Mouse (Mus musculus) testis, postnatal 10 days (tissue): Measurements from ENCODE around the gene Gpt2.

Experiments used
- DNase-seq: peaks from one replicate; pipeline ENCODE4 v3.0.0; 2021; ENCODE audit warnings: low spot score

The Gpt2 gene

GRCm38 (mm10) chr8:85487906-85488620 lies 4.3 kb upstream of the Gpt2 start:
- DNase-seq = no peak

- no peak for DNase-seq
These were observed 3.7 kb upstream of the Gpt2 start for GRCm38 (mm10) chr8:85488631-85489030.

DNA sequence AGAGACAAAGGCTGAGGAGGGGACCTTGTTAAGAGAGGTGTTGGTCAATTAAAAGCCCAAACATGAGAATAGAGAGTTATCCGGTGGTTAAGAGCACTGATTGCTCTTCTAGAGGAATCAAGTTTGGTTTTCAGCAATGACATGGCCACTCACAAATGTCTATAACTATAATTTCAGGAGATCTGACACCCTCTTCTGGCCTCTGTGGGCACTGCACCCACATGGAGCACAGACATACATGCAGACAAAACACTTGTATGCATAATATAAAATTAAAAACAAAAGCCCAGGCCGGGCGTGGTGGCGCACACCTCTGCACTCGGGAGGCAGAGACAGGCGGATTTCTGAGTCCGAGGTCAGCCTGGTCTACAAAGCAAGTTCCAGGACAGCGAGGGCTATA lies 2.8 kb upstream of the Gpt2 start:
- peak; percentile 46 for DNase-seq

- peak; percentile 61 for DNase-seq
These were observed 860 bp downstream of the Gpt2 start for GRCm38 (mm10) chr8:85492940-85493931.

GRCm38 (mm10) chr8:85496125-85496524 lies 3.7 kb downstream of the Gpt2 start:
- DNase-seq = no peak

DNA sequence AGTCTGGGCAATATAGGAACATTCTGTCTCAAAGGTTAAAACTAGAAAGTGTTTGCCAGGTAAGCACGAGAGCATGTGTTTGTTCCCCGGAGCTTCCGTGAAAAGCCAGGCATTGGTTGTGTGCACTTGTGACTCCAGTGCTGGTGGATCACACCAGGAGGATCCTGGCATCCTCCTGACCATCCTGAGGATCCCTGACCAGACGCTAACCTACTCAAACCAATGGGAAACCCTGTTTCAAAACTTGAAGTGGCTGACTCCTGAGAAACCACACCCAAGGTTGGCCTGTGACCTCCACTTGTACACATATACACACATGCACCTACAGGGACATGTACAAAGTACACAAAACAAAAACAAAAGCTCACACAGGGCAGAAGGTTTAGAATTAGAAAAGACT lies 4.4 kb downstream of the Gpt2 start:
- no peak for DNase-seq

GRCm38 (mm10) chr8:85498577-85498976 lies 6.2 kb downstream of the Gpt2 start:
- no peak for DNase-seq

DNA sequence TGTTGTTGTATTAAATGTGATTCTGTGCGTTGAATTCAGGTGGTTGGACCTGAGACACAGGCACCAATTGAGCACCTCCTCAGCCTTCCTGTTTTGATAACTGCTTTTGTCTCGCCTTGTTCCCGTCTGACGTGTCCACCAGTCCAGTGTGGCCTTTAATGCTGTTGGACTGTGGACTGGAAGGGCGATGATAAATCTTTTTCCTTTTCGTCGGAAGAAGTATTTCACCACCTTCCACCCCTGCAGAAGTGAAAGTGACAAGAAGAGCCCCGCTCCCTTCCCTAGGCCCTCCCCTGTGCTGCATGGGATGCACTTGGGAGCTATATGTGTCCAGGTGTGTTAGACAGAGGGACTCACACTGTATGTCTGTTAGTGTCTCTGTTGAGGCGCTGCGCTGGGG lies 8.1 kb downstream of the Gpt2 start:
- no peak for DNase-seq

DNA sequence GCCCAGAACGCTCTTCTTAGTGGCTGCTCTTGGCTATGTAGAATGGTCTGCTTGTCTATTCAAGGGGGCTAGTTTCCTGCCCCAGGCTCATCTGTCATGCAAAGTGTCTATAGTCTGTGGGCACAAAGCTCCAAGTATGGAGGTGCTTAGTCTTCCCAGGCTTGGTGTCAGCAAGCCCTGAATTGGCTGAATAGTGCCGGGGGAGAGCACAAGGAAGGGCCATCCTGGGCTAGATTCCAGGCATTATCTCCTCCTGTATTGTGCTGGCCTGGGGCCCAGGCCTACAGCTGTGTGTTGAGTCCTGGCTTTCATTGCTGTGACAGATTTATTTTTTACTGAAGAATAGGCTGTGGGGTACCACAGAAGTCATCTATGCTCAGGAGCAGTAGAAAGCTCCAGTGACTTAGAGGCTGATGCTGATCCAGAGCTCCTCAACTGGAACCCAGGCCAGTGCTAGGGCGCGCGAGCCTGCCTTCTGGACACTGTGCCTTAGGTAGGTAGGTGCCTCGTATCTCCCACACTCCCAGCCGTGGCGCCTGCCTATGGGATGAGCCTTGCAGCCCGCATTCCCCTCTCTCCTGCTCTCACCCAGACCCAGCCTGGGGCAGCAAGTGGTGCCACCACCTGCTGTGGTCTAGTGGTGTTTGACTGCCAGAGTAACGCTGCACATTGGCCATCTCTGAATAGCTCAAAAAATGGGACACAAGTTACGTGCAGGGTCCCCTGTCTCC lies 8.7 kb downstream of the Gpt2 start:
- no peak for DNase-seq

DNA sequence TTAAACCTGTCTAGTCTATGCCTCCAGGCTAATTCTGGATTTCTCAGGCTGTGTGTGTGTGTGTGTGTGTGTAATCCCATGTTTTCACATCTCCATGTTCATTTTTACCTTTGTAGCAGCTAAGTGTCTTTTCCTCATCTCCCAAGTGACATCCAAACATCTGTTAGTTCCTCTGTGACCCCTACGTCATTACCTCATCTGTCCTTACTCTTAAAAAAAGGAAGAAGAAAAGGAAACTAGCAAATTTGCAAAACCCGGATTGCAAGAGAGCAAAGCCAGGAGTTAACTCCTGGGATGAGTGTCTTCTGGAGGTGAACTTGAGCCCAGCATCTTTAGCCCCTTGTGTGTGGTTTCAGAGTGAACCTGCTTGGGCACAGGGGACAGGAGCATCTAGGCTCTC lies 10.0 kb downstream of the Gpt2 start:
- no peak for DNase-seq

DNA sequence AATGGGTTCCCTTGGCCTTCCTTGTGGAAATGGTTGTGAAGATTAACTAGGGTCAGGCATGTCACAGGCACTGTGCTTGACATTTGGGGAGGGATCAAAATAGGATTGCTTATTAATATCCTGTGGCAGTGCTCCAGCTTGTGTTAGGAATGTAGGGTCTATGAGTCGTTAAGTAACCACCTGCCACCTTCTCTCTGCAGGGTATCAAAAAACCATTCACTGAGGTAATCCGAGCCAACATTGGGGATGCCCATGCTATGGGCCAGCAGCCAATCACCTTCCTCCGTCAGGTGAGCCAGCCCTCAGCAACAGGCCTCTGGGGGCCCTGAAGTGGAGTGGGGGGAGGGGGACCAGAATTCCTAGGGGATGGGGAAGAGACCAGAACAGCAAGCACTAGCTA lies 10.7 kb downstream of the Gpt2 start:
- no peak for DNase-seq

GRCm38 (mm10) chr8:85504704-85505103 lies 12.3 kb downstream of the Gpt2 start:
- DNase-seq = no peak

- no peak for DNase-seq
These were observed 14.2 kb downstream of the Gpt2 start for GRCm38 (mm10) chr8:85506620-85507019.

- DNase-seq = no peak
These were observed 16.3 kb downstream of the Gpt2 start for GRCm38 (mm10) chr8:85508661-85509060.

- DNase-seq = no peak
These were observed 19.9 kb downstream of the Gpt2 start for GRCm38 (mm10) chr8:85512234-85512633.

- no peak for DNase-seq
These were observed 20.9 kb downstream of the Gpt2 start for GRCm38 (mm10) chr8:85513283-85513682.

GRCm38 (mm10) chr8:85515391-85515790 lies 23.0 kb downstream of the Gpt2 start:
- DNase-seq = no peak

GRCm38 (mm10) chr8:85517336-85517735 lies 25.0 kb downstream of the Gpt2 start:
- no peak for DNase-seq

- no peak for DNase-seq
These were observed 25.6 kb downstream of the Gpt2 start for GRCm38 (mm10) chr8:85517956-85518355.

DNA sequence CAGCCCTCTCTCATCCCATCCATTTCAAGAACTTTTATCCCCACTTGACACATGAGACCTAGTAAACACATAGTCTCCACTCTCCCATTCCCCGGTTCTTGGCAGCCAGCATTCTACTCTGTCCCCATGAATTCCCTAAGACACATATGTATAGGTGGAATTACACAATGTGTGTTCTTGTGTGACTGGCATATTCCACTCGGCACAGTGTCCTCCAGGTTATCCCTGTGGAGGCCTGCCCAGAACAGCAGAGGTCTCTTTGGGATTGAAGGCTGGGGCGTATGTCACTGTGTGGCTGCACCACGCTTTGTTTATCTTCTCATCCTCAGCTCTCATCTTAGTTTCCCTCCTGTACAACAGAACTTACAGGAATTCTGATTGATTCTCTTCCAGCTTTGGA lies 28.2 kb downstream of the Gpt2 start:
- DNase-seq = no peak

DNA sequence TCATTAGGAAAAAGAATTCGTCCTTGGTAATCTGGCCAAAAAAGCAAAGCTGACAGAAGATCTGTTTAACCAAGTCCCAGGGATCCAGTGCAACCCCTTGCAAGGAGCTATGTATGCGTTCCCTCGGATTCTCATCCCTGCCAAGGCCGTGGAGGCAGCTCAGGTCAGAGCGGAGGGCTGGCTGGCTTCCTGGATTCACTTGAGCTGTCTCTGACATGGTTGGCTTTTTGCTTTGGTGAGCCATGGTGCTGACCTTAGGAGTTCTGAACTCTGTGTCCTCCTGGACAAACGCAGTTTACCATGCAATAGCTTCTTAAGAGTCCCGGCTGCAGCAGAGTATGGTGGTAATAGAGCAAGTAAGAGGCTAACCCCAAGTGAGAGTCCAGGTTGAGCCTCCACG lies 29.0 kb downstream of the Gpt2 start:
- DNase-seq = no peak

DNA sequence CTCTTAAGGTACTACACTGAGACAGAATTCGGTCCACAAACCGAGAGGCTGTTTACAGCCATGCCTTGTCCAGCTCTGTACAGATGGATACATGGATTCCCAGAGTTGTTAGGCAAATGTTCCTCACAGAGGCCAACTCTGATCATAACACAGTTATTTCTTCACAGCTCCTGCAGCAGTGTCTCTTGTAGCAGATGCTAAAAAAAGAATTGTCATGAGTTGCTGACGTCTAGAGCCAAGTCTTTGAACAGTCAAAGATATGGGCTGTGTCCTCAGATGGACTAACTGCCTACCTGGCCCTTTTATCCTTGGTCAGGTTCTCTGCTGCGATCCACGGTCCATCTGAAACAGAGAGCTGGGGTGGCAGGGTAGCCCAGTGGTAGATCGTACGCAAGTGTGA lies 31.7 kb downstream of the Gpt2 start:
- DNase-seq = no peak

GRCm38 (mm10) chr8:85526105-85526504 lies 33.7 kb downstream of the Gpt2 start:
- DNase-seq = peak; percentile 76
